Mouse (Mus musculus) c-Kit-positive CD71-positive TER-119-negative erythroid progenitor cells, embryonic 14.5 days (primary cell): ENCODE data around the gene Arrdc2.

ENCODE experiments used
- DNase-seq: peaks from one replicate; pipeline ENCODE4 v3.0.0-alpha.2; 2013; ENCODE audit warnings: low read depth

Arrdc2 gene

GRCm38 (mm10) chr8:70839408-70840351, at the start of gene Arrdc2:
Arrdc2 (minus strand) TSS chr8:70839720.
- DNase-seq = peak; percentile 100

- DNase-seq = no peak
Measured at GRCm38 (mm10) chr8:70887669-70888068, 48.1 kb upstream of the Arrdc2 start.

GRCm38 (mm10) chr8:70885612-70886011, 46.1 kb upstream of the Arrdc2 start:
- no peak for DNase-seq

GRCm38 (mm10) chr8:70884683-70885082, 45.2 kb upstream of the Arrdc2 start:
- DNase-seq = no peak

- no peak for DNase-seq
Measured at GRCm38 (mm10) chr8:70884186-70884585, 44.7 kb upstream of the Arrdc2 start.

- DNase-seq = no peak
Measured at GRCm38 (mm10) chr8:70880546-70880945, 41.0 kb upstream of the Arrdc2 start.

- no peak for DNase-seq
Measured at GRCm38 (mm10) chr8:70880126-70880525, 40.6 kb upstream of the Arrdc2 start.

GRCm38 (mm10) chr8:70879500-70879899, 40.0 kb upstream of the Arrdc2 start:
- no peak for DNase-seq

GRCm38 (mm10) chr8:70878178-70878577, 38.7 kb upstream of the Arrdc2 start:
- DNase-seq = no peak

- no peak for DNase-seq
Measured at GRCm38 (mm10) chr8:70876382-70876781, 36.9 kb upstream of the Arrdc2 start.

- no peak for DNase-seq
Measured at GRCm38 (mm10) chr8:70874441-70874840, 34.9 kb upstream of the Arrdc2 start.

GRCm38 (mm10) chr8:70873364-70873985, 34.0 kb upstream of the Arrdc2 start, which contains the start of gene Ccdc124:
Ccdc124 (minus strand) TSS chr8:70873935.
- peak; percentile 91 for DNase-seq

GRCm38 (mm10) chr8:70872643-70873363, 33.3 kb upstream of the Arrdc2 start:
- DNase-seq = no peak

- no peak for DNase-seq
Measured at GRCm38 (mm10) chr8:70871195-70871807, 31.8 kb upstream of the Arrdc2 start.

GRCm38 (mm10) chr8:70869601-70870041, 30.1 kb upstream of the Arrdc2 start:
- no peak for DNase-seq

- DNase-seq = no peak
Measured at GRCm38 (mm10) chr8:70869199-70869571, 29.7 kb upstream of the Arrdc2 start.

- DNase-seq = no peak
Measured at GRCm38 (mm10) chr8:70868559-70869198, 29.2 kb upstream of the Arrdc2 start.

GRCm38 (mm10) chr8:70866566-70866965, 27.0 kb upstream of the Arrdc2 start:
- no peak for DNase-seq

- DNase-seq = no peak
Measured at GRCm38 (mm10) chr8:70866001-70866520, 26.5 kb upstream of the Arrdc2 start.

GRCm38 (mm10) chr8:70865350-70866000, 26.0 kb upstream of the Arrdc2 start:
- peak; percentile 100 for DNase-seq
